Mouse (Mus musculus) stomach, adult 2 months (tissue): ENCODE data around the gene Tmem40. TPM values are rescaled to one million over a fixed set of nuclear protein-coding genes. Genes with fewer than 3 reads are reported as not detected.

Experiments
- polyA plus RNA-seq: library from polyadenylated mRNA; depleted of rRNA; stranded (reverse); fragments of >200 nt; gene quantifications from 2 replicates; pipeline ENCODE4 v1.2.3, GENCODE M21; 2012; rRNA removed

Tmem40 gene
- 21.0 and 36.1 TPM in 2 replicates for polyA plus RNA-seq

DNA sequence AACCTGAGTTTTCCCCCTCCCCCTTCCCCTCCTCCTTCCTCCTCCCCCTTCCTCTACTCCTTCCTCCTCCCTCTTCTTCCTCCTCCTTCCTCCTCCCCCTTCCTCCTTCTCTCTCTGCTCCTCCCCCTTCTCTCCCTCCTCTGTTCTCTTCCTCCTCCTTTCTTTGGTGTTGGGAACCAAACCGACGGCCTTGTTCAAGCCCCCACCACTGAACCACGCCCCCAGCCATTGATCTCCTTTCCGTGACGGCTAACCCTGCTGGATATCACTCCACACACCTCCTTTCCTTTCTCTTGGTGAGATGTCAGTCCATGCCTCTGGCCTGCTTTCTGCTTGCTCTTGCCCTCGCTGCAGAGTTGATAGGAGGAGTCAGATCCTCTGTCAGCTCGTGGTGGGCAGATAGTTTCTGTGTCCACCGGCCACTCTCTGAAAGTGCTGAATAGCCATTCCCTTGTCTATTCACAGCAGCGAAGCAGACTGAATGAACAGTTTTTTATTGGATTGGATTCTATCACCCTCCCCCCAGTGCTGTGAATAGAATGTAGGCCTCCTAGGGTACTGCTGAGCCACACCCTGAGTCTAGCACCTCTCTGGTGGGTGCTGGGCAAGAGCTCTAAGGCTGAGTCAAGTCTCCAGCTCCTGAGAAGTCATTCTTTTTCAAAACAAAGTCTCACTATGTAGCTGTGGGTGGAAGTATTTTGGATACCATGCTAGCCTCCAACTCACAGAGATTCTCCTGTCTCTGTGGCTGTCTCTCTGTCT is at the start of gene Tmem40:
TSS of gene Tmem40 (minus strand) at position 416 of the 762 bp plus-strand sequence.

GRCm38 (mm10) chr6:115808488-115809231 is 46.5 kb upstream of the Tmem40 start, which contains the start of gene Rpl32:
Gene Rpl32 (minus strand): TSS chr6:115808747.

GRCm38 (mm10) chr6:115774501-115774921 is 12.3 kb upstream of the Tmem40 start, which contains the start of gene Cand2:
Gene Cand2 (plus strand): TSS chr6:115774538.

Other genes starting within 250 kb of the Tmem40 start
- 0.96 and 1.9 TPM in 2 replicates for gene Tsen2, start 217.7 kb downstream of the Tmem40 start, polyA plus RNA-seq
- 17.3 and 18.1 TPM in 2 replicates for gene Mkrn2os, start 169.8 kb downstream of the Tmem40 start, polyA plus RNA-seq
- gene Mkrn2, start 160.5 kb downstream of the Tmem40 start, polyA plus RNA-seq = 45.7 and 56.0 TPM in 2 replicates
- gene Raf1, start 85.8 kb downstream of the Tmem40 start, polyA plus RNA-seq = 113 and 124 TPM in 2 replicates
- 2.2 and 2.4 TPM in 2 replicates for gene Cand2, start 12.1 kb upstream of the Tmem40 start, polyA plus RNA-seq
- 68.1 and 71.4 TPM in 2 replicates for gene Rpl32, start 46.3 kb upstream of the Tmem40 start, polyA plus RNA-seq
- 0.08 and 0.14 TPM in 2 replicates for gene Efcab12, start 76.0 kb upstream of the Tmem40 start, polyA plus RNA-seq
- 0.08 and 0.24 TPM in 2 replicates for gene Mbd4, start 91.0 kb upstream of the Tmem40 start, polyA plus RNA-seq
- 5.7 and 5.8 TPM in 2 replicates for gene Ift122, start 91.1 kb upstream of the Tmem40 start, polyA plus RNA-seq
- 0.22 and 0.42 TPM in 2 replicates for gene Rho, start 169.3 kb upstream of the Tmem40 start, polyA plus RNA-seq
- gene H1foo, start 182.5 kb upstream of the Tmem40 start, polyA plus RNA-seq = not detected in 2 replicates
- 24.8 and 25.2 TPM in 2 replicates for gene Plxnd1, start 232.6 kb upstream of the Tmem40 start, polyA plus RNA-seq